Mouse (Mus musculus): Measurements from ENCODE around the gene Ell3.
"Not testable (repeated sequence)": the region's sequence is repeated elsewhere in the genome, so short reads cannot be mapped to it uniquely, and the experiment has no call there.

Gene Ell3

DNA sequence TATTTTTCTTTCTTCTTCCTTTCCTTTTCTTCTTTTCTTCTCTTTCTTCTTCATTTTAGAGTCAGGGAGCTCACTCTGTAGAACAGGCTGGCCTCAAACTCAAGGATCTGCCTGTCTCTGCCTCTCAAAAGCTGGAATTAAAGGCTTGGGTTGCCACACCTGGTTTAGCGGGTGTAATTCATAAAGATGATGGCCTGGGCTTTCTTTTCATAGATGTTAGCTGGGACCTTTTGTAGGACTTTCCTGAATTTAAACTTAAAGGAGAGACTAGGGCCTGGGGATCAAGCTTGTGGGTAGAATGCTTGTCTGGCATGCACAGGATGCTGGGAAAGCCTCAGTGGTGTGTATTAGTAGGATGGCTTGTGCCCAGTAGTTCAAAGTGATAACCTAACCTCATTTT, at the start of gene Ell3:
Gene Ell3 (minus strand): TSS at position 101 of the 400 bp plus-strand sequence.
- DNase-seq, result no peak

DNA sequence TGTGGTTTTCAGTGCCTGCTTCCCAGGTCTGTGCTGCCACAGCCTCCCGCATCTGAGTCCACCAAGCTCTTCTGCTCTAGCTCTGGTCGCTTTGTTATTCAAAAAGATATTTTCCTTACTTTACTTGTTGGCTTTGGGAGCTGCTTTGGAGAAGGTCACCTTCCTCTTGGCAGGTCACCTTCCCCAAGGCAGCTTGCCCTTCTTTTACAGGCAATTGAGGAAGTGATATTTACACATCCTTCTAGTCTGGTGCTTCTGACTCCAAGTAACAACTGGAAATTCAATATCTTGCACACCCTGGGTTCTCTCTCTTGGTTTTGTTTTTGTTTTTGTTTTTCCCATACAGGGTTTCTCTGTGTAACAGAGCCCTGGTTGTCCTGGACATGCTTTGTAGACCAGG, 40.3 kb upstream of the Ell3 start:
- DNase-seq, result not testable (repeated sequence)

DNA sequence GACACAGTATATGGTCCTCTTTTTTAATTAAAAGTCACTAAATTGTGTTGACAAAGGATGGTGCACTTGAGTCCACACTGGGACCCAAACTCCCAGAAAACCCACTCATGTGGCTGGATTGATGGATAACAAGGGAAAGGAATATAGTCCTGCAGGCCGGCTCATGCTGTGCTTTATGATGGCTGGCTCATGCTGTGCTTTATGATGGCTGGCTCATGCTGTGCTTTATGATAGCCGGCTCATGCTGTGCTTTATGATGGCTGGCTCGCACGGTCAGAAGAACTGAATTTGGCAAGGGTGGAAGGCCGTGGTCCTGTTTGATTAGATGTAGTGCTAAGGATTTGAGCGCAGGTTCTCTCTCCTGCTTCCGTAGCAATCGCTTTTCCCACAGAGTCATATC, 39.5 kb upstream of the Ell3 start:
- DNase-seq, result no peak

DNA sequence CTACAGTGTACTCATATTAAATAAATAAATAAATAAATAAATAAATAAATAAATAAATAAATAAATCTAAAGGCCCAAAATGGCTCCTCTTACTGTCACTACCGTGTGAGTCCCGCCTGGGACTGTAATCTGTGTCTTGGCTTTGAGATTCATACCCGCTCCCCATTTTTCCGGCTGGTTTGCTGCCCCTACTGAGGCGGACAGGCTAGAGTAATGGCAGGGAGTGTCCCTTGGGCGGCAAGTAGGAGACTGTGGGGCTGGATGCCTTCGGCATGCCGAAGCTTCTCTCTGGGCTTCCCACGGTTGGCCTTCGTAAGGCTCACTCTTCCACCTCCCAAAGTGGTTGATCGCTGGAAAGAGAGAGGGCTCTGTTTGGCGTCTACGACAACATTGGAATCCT, 36.8 kb upstream of the Ell3 start:
- DNase-seq, result not testable (repeated sequence)

DNA sequence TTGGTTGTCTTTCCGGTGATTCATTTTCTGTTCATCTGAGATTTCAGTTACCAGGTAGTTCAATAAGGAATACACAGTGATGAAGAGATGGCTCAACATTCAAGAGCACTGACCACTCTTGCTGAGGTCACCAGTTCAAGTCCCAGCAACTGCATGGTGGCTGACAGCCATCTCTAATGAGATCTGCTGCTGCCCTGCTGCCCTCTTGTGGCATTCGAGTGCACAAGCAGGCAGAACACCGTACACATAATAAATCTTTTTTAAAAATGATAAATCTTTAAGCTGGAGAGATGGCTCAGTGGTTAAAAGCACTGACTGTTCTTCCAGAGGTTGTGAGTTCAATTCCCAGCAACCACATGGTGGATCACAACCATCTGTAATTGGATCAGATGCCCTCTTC, 36.4 kb upstream of the Ell3 start:
- peak; percentile 49 for DNase-seq

DNA sequence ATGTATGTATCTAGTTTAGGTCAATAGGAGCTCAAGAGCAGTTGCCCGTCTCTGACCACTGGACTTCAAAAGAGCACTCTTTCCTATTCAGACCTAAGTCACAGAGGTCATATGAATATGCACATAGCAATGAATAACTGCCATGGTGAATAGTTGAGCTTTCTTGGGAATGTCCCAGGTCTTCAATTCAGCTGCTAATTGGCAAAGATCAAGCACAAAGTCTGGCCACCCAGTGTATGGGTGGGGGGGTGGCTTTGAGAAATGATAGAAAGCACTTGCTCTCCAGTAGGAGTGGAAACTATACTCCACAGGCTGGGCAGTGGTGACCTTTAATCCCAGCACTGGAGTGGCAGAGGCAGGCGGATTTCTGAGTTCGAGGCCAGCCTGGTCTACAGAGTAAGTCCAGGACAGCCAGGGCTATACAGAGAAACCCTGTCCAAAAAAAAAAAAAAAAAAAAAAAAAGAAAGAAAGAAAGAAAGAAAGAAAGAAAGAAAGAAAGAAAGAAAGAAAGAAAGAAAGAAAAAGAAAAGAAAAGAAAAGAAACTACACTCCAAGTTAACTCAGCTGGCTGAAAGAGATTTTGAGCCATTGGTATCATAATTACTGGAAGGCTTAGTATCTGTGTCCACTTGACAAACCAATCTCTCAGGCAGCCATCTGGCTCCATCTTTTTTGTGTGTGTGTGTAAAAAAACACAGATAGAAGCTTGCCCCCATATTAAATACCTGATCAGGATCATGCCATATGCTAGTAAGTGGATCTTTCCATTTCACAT, 33.6 kb upstream of the Ell3 start:
- DNase-seq, result no peak

DNA sequence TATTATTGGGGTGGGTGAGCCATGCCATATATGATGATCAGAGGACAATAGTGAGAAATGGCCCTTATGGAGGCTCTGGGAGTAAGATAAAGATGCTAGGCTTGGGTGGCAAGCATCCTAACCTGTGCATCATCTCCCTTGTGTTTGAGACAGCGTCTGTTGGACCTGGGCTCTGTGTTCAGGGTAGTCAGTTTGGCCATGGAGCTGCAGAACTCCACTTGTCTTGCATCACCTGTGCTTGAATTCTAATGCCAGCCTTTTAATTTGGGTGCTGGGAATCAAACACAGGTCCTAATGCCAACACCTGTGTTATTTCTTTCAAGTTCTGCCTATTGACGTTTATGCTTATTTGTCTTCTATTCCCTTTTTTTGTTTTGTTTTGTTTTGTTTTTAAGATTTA, 31.2 kb upstream of the Ell3 start:
- DNase-seq, result not testable (repeated sequence)

DNA sequence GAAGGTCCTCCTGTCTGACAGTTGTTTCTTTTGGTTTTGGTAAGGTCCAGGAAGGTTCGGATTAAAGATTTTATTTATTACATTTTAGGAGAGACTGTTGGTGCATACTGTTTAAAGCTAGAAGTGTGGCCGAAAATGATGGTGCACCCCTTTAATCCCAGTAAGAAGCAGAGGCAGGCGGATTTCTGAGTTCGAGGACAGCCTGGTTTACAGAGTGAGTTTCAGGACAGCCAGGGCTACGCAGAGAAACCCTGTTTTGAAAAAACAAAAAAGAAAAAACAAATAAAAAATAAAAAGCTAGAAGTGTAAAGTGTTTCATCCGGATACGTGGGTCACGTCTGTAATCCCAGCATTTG, 30.1 kb upstream of the Ell3 start:
- no peak for DNase-seq

DNA sequence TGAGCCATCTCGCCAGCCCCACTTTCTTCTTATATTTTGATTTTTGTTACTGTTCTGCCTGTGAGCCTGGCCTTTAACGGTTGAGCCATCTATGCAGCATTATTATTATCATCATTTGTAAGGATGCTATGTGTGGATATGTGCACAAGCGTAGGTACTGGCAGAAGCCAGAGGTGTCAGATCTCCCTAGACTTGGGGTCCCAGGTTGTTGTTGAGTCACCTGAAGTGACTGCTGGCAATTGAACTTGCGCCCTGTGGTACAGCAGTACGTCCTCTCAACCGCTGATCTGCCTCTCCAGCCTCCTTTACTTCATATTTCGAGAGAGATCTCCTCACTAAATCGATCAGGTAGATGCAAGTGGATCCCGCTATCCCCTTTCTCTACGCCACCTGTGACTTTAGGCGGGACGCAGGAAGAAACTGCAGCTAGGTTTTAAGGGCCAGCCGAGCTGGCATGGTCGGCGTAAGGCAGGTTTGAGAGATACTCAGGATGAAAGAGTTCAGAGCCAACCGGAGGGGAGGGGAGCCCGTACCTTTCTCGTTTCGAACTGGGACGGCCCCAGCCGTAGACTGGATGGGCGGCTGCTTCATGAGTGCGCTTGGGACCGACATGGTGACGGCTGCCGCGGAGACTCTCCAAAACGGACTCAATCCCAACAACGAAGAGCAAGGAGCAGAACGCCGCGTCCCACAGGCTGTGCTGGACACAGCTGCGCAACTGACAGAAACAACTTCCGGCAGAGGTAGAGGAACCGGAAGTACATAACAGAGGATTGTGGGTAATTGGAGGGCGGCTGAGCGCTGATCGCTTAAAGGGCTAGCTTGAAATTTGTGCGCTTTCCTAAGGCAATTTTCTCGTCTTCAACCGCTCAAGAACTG, 29.5 kb upstream of the Ell3 start, which contains the start of gene Mfap1b:
Gene Mfap1b (minus strand): TSS at position 767 of the 879 bp plus-strand sequence.
- peak; percentile 91 for DNase-seq

DNA sequence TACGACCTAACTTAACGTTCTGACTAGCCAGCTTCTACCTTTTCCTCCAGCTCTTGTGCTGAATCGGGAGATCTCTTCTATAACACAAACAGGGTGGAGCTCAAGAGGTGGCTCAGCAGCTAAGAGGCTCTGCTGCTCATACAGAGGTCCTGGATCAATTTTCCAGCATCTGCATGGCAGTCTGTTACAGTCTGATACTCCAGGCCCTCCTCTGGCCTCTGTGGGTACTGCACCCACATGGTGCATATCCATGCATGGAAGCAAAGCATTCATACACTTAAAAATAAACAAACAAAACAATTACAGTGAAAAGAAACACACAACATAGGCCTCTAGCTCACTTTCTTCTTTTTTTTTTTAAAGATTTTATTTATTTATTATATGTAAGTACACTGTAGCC, 28.7 kb upstream of the Ell3 start:
- DNase-seq, result not testable (repeated sequence)

DNA sequence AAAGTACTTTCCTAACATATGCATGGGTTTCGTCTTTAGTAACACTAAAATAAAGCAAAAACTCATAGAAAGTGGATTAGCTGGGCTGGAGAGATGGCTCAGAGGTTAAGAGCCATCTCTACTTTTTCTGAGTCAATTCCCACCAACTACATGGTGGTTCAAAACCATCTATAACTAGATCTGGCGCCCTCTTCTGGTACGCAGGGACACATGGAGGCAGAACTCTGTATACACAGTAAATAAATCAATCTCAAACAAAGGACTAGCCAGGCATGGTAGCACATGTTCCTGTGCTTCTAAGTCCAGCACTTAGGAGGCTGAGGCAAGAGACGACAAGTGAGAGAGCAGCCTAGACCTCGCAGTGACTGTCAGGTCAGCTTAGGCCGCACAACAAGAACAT, 24.9 kb upstream of the Ell3 start:
- not testable (repeated sequence) for DNase-seq

DNA sequence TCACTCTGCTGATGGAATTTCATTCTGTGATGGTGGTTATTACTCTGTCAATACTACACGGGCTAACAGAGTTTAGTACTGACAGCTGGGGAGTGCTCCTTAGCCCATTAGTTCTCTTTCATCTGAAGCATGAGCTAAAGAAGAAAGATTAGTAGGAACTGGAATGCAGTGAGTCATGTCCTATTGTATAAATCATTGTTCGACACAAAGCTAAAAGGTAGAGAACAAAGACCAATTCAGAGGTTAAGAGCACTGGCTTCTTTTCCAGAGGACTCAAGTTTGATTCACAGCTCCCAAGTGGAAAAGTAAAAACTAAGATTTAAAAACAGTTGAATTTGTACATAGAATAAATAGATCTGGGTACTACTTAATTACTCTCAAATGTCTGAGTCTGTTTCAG, 16.0 kb upstream of the Ell3 start:
- DNase-seq, result no peak

DNA sequence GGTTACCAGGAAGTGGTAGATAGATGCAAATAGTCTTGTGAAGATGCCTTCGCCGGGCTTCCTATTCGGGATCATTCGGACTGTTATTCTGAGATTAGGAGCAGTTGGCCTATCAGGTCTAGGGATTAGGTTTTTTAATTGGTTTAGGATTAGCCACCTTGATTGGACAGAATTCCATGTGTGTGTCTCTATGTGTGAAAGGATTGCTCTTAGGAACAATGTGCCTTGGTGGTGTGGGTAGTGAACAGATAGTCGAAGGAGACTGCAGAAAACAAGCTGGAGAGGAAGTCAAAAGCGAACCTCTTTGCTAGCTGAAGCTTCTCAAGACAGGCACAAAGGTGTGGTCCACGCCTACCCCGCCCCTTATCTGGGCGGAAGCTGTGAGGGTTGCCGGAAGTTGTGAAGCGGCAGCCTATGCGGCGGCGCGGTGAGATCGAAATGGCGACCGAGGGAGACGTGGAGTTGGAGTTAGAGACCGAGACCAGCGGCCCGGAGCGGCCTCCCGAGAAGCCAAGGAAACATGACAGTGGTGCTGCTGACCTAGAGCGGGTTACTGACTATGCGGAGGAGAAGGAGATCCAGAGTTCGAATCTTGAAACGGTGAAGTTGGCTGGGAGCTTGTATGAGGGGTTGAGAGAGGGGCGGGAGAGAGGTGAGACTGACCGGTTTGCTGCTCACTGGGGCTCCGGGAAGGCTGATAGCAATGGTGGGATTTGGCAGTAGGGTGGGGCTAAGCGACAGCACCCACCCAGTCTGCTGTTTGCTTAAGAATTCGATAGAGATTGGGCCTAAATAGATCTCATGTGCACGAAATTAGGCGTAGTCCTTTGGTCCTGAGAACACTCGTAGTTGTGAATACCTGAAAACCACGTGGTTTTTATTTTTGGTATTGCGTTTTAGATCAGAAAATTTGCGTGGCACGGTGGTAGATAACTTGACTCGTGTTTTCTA, 12.9 kb upstream of the Ell3 start, which contains the start of gene Serinc4:
Gene Serinc4 (minus strand): TSS at position 90 of the 951 bp plus-strand sequence.
- DNase-seq, result peak; percentile 92

DNA sequence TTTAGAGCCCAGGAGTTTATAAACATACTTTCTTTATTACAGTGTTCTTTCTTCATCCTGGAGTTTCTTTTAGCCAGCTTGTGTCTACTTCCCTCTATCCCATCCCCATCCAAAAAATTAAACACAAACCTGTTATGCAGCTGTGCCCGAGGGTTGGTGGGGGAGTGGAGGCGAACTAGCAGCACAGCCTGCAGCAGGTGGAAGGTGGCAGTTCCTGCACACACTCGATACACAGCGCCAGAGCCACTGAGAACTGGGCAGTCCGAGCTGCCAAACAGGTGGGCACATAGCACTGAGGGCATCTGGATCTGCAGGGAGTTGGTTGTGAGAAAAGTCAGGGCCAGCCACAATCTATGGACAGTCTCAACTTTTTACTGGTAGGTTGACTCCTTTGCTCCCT, 11.5 kb upstream of the Ell3 start:
- DNase-seq, result no peak

DNA sequence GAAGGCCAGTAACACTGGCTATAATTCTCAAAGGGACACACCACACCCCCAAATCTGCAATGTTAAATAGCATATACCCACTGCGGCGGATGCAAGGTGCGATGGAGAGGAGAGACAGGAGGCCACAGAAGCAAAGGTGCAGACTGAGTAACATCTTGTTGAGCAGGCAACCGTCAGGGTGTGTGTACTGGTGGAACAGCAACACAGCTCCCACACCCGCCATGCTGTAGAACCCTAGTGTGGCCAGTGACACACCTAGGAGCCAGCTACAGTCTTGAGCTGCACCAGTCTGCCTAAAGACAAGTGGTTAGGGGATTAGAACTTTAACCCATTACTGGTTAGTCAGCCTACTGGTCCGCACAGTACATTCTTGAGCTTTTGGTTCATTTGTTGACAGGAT, 9.8 kb upstream of the Ell3 start:
- DNase-seq, result no peak

DNA sequence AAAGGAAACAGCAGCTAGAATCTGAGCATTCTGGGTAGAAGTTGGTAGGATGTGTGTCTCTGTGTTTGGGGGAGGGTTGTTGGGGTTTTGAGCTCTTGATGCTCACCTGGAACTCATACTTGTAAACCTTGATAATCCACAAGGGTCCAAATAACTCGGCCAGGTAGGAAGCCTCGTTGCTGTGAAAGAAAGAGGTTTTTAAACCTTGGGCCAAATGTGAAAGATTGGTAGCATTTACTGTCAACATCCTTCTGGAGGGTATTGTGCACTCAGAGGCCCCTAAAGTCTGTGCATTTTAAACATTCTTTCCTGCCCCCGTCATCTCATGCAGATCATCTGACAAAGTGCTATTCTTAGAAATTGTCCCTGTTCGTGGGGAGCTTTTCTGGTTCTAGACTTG, 8.9 kb upstream of the Ell3 start, which contains the start of gene Hypk:
Gene Hypk (plus strand): TSS at position 301 of the 400 bp plus-strand sequence.
- no peak for DNase-seq

DNA sequence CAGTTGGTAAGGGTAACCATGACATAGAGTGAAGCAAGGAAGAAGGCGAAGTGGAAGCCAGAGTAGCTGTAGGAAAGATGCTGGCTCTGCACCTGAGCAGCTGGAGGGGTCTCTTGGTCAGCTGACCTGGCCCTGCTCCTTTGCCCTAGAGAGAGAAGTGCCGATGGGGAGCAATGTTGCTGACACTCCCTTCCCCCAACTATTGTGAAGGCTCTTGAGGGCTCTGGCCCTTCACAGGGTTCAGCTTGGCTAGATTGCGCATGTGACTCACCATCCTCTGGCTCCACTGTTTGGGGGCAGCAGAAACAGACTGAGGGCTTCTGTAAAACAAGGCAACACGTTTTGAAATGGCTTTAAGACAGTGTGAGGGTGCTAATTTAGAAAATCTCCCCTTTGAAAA, 8.3 kb upstream of the Ell3 start:
- no peak for DNase-seq

DNA sequence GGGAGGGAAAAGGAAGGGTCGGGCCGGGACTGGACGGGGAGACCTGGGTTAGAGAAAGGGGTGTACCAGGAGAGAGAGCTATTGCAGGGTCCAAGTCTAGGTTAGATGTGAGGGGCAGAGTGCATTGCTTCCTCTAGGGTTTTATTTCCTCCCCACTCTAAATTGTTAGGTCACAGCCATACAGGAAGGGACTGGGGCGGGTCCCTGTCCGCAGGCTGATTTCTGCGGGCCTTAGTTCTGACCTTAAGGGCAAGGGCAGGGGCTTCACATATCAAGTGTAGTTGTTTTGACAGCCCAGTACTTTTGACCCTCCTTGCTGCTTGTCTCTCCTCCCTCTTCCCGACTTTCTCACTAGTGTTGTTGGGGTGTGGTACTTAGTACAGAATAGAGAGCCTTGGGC, 6.0 kb upstream of the Ell3 start:
- peak; percentile 55 for DNase-seq

DNA sequence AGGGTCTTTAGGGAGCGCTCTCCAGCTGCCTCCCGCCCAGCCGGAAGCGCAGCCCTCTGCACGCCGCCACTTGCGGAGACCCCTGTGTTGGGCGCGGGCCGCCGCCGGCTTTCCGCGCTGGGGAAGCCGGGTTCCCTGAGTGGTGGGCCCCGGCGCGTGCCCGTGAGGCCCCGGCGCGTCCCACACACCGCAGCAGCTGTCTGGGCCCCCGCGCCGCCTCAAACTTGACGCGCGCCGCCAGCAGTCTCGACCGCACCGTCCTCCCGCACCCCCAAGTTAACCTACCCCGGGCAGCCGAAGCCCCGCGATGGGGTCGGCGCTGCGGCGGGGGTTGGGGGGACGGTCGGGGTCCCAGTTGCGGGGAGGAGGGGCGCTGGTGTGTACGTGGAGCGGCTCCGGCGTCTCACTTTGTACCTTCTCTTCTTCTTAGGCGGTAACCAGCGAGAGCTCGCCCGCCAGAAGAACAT, 5.5 kb upstream of the Ell3 start:
- peak; percentile 45 for DNase-seq

DNA sequence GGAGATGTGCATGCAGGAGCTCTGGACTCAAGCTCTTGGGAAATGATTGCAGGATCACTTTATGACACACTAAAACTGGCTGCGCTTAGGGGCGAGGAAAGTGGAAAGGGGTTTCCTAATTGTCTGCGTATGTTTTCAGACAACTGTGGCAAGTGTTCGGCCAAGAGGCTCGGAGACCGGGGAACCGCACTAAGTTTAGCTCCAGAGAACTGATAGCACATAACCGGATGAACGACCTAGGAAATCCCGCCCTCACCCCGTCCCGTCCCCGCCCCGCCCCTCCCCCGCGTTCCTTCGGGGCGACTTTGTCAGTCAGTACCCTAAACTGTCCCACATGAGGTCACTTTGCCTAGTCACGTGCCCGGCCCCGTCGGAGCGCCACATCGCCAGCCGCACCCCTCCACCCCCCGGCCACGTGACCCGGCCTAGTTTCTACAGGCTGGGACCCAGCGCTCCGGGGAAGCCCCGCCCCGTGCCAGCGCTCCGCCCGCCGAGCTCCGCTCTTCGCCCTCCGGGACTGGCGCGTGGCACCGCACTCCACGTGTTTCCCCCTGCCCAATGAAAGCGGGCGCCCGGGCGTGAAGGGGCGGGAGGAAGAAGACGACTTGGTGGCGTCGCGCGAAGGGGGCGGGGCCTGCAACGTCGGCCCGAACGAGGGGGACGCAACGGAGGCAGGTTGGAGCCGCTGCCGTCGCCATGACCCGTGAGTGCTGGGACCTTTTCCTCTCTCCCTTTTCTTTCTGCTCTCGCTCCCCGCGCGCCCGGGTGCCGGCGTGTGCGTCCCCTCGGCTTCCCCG, 4.9 kb upstream of the Ell3 start, which contains the start of gene Serf2:
Gene Serf2 (plus strand): TSS at position 457 of the 797 bp plus-strand sequence.
- peak; percentile 100 for DNase-seq

DNA sequence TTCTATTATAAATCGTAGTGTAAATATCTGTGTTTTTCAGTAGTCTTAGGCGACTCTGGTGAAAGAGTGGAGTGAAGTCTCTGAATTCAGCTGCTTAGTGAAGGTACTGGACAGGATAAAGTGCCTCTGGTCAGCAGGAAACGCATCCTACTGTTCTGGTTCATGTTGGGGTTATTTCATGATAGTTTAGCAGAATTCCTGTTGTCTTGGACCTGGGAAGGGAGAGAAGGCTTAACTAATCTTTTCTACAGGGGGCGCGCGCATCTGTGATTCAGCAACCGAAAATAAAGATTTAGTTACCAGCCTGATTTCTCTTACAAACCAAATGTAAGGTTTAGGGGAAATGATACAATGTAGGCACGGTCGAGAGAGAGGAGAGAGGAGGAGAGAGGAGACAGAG, 4.1 kb upstream of the Ell3 start:
- DNase-seq, result peak; percentile 72

DNA sequence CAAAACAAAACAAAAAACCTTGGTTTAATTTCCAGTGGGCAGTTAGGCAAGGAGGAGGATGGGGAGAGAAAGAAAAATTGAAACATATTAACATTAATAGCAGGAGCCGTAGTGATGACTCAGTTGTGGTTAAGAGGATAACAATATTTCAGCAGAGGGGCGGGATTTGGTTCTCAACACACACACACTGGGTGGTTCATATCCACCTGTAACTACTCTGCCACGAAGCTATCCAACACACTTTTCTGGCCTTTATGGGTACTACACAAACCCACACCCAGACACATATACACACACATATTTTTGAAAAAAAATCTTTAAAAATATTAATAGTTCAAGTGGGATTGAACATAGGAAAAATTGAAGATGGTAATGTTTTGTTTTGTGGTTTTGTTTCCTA, 2.9 kb upstream of the Ell3 start:
- DNase-seq, result no peak
